Mouse (Mus musculus) T-helper 17 cell (primary cell): ENCODE measurements around the gene Clca3a1.

Experiments
- in situ Hi-C, 2 experiments: fragments of 300-600 bp; cut with MboI, MseI; formaldehyde crosslinking; loops; 1 replicate in 1 of 2; 2 replicates in 1 of 2; pipeline ENCODE4 v1.15.1; 2025; ENCODE audit warnings: high pct_unique_total_duplicates in 2 of 2

Gene Clca3a1

GRCm38 (mm10) chr3:144719901-144720747 lies 40.7 kb downstream of the Clca3a1 start, which contains the start of gene Sh3glb1:
Gene Sh3glb1, minus strand, starts transcription at chr3:144720335.
- in situ Hi-C loops, result loop anchor here (5.0 to 25.0 kb wide), 2 partner anchors 397 to 1792 kb away; partner anchors contain the start of genes Odf2l (in 1 of the 2) and Rpf1 (in 1 of the 2)

GRCm38 (mm10) chr3:144719088-144719900 lies 41.5 kb downstream of the Clca3a1 start:
- in situ Hi-C loops, result loop anchor here in 1 of 2 experiments (25.0 kb wide), 1 partner anchor 1793 kb away; the partner anchor contains the start of gene Rpf1

- in situ Hi-C loops, result loop anchor here in 1 of 2 experiments (25.0 kb wide), 1 partner anchor 1794 kb away; the partner anchor contains the start of gene Rpf1
Measured at GRCm38 (mm10) chr3:144718706-144719087, 42.1 kb downstream of the Clca3a1 start.

DNA sequence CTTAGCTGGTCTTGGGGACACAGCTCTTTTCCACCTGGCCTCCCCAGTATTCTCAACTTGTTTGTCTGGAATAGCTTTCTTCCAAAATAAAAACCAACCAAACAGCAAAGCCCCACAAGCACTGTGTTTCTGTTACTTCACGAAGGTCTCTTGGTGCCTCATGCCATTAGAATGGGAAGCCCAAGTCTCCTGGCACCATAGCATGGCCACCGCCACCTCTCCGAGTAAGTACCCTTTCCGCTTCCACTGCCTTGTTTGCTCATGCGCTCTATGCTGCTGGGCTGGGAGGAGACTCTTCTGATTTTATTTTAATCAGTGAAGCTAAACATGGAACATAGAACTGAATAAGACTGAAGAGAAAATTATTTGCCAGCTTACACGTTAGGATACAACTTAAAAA lies 42.9 kb downstream of the Clca3a1 start:
- in situ Hi-C loops, result loop anchor here in 1 of 2 experiments (25.0 kb wide), 1 partner anchor 1794 kb away; the partner anchor contains the start of gene Rpf1

DNA sequence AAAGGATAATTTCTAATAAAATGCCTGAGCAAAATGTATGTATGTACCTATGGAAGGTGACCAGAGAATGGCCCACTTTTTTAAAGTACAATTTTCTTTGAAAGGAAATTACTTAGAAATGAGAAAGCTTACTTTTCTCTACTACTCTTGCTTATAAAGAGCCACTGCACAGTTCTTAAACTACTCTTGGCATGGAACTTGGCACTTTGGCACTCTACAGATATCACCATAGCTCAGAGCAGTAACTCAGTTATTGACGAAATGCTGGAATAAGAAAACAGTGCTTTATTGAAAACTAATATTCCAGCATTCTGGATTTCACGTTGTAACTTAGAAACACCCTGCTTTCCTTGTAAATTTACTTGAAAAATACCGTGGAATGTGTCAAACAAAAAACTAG lies 43.7 kb downstream of the Clca3a1 start:
- in situ Hi-C loops, result loop anchor here in 1 of 2 experiments (25.0 kb wide), 1 partner anchor 1795 kb away; the partner anchor contains the start of gene Rpf1

GRCm38 (mm10) chr3:144715901-144716300 lies 44.9 kb downstream of the Clca3a1 start:
- in situ Hi-C loops, result loop anchor here in 1 of 2 experiments (25.0 kb wide), 1 partner anchor 1796 kb away; the partner anchor contains the start of gene Rpf1

DNA sequence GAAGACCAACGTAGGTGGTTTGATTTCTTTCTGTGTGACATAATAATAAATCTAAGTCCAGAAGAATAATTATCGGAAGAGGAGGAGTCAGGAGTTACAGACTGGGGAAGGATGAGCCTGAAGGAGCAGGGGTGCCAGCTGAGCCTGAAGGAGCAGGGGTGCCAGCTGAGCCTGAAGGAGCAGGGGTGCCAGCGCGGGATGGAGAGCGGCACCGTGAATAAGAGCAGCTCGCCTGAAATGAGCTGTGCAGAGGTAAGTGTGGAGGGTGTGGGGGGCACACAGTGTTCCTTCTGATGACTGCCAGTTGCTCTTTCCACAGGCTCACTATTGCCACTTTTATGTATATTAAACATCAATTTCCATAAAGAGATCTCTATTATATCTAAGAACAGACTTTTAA lies 45.7 kb downstream of the Clca3a1 start:
- in situ Hi-C loops, result loop anchor here in 1 of 2 experiments (25.0 kb wide), 1 partner anchor 1797 kb away; the partner anchor contains the start of gene Rpf1

DNA sequence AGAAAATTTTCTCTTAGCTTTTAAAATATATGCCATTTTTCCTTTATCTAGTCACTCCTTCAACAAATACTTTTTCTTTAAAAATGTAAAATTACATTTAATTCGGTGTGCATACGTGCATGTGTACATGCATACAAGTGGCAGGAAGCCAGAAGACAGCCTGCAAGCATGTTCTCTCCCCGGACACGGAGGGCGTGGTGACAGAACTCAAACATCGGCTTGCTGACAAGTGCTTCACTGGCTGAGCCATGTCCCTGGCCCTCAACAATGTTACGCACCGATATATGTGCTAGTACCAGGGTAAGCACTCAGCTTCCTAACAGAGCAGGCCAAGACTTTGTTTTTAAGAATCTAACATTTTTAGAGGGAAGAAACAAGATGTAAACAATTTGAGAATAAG lies 46.2 kb downstream of the Clca3a1 start:
- in situ Hi-C loops, result loop anchor here in 1 of 2 experiments (5.0 to 25.0 kb wide), 2 partner anchors 262 to 1798 kb away; partner anchors contain the start of gene Rpf1

- in situ Hi-C loops, result loop anchor here in 1 of 2 experiments (5.0 to 25.0 kb wide), 2 partner anchors 262 to 1798 kb away; partner anchors contain the start of gene Rpf1
Measured at GRCm38 (mm10) chr3:144714126-144714525, 46.7 kb downstream of the Clca3a1 start.

GRCm38 (mm10) chr3:144711607-144712206 lies 49.1 kb downstream of the Clca3a1 start:
- in situ Hi-C loops, result loop anchor here in 1 of 2 experiments (5.0 to 25.0 kb wide), 2 partner anchors 259 to 1801 kb away; partner anchors contain the start of gene Rpf1

DNA sequence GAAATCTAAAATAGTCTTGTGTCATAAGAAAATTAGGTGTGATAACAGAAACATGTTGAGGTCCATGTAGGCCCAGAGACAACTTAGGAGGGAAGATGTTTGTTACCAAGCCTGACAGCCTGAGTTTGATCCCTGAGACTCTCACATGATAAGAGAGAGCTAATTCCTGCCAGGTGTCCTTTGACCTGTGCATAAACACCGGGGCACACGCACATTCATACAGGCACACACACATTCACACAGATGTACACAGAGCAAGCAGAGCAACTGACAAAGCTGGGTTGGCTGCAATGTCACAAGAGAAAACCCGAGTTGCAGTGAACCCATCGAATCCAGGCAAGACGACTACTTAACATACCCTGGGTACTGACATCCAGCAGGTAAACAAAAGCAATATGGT lies 52.2 kb downstream of the Clca3a1 start:
- in situ Hi-C loops, result loop anchor here in 1 of 2 experiments (25.0 kb wide), 1 partner anchor 1804 kb away; the partner anchor contains the start of gene Rpf1

- in situ Hi-C loops, result loop anchor here in 1 of 2 experiments (25.0 kb wide), 1 partner anchor 1808 kb away; the partner anchor contains the start of gene Rpf1
Measured at GRCm38 (mm10) chr3:144703959-144704358, 56.8 kb downstream of the Clca3a1 start.

DNA sequence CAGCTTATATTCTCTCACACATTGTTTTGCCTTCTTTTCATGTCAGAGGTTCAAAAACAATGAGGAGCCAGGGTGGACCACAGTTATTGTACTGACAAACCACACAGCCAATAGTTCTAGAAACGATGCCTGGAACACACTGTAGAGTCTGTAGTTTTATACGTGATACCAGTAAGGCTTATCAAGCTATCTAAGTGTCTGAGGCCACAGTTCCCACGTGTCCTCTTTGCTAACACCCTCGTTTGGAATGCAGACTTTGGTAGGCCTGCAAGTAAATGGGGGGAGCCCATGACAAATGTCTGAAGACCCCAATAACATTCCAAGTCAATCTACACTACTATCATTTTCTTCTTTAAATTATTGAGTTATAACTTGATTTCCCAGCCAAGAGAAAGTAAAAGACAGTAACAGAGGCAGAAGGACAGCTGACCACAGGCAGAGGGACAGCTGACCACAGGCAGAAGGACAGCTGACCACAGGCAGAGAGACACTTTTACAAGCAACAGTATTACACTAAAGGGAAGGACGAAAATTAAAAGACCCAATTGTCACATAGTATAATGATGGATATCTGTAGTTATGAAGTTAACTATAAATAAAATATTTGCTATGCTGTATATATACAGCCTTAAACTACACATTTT lies 61.9 kb downstream of the Clca3a1 start:
- in situ Hi-C loops, result no loop called here

- in situ Hi-C loops, result no loop called here
Measured at GRCm38 (mm10) chr3:144697942-144698341, 62.8 kb downstream of the Clca3a1 start.

- in situ Hi-C loops, result no loop called here
Measured at GRCm38 (mm10) chr3:144697154-144697553, 63.6 kb downstream of the Clca3a1 start.

- in situ Hi-C loops, result no loop called here
Measured at GRCm38 (mm10) chr3:144694941-144695340, 65.8 kb downstream of the Clca3a1 start.

- in situ Hi-C loops, result no loop called here
Measured at GRCm38 (mm10) chr3:144694040-144694439, 66.7 kb downstream of the Clca3a1 start.

DNA sequence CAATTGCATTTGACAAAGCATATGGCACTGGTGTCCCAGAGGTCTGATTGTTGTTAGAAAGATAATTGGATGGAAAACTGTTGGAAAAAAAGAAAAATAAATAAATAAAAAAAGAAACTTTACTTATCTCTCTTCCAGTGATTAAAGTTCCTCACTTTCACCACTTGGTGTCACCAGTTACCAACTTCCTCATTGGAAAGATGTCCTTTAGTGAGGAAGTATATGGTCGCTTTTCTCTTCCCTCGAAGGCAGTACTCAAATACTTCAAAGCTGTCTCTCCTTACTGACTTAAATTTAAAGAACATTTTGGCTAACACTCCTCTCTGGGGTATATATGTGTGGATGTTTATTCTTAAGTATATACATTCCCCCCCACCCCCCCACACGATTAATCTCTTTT lies 68.7 kb downstream of the Clca3a1 start:
- in situ Hi-C loops, result no loop called here

DNA sequence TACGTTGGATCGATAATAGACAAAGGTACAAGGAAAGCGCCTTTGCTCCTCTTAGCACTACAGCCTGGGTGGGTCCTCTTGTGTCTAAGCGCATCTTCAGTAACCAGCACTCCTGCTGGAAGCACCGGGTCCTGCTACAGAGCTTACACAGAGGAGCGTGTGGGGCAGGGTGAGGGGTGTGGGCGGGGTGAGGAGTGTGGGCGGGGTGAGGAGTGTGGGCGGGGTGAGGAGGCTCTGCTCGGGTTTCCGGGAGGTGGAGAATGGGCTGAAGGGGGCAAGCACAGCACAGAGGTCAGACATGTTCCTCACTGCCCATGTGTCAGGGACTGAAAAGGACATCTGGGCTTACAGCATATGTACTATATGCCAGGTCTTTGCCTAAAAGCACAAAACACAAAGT lies 71.5 kb downstream of the Clca3a1 start:
- in situ Hi-C loops, result no loop called here

GRCm38 (mm10) chr3:144688284-144688683 lies 72.5 kb downstream of the Clca3a1 start:
- in situ Hi-C loops, result no loop called here
